Mouse (Mus musculus): ENCODE data around the gene Gkn1.

Gkn1 gene

DNA sequence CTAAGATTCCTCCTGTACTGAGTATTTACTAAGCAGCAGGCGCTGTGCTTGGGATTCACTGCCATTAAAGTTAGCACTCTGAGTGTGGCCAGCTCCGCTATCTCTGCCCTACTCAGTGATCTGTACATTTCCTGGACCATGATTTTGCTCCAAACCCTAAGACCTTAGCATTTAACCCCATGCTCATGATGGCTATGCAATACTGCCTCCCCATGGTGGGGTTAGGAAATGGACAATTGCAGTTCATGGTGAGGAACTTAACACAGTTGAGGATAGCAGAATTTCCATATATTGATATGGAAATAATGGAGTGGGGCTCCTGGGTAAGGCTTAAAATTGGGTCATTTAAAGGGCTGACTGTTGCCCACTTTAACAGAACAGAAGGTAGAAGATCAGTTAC is 27.4 kb downstream of the Gkn1 start:
- no peak for DNase-seq (ENCODE audit: low spot score)

DNA sequence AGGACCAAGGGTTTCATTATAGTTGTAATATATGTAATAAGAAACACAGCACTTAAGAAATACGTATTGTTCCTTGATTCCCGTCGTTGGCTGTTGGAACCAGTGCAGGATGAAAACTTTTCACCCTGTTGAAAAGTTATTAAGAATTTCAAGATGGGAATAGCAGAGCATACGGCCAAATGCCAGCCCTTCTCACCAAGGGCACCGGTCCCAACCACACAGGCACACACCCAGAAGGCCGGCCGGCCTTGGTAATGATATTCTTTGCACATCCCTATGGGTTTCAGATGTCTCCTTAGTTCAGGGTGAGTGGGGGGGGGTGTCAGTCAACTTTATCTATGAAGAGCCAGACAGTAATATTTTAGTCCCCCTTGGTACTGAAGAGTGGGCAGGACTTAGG is 32.1 kb downstream of the Gkn1 start:
- no peak for DNase-seq (ENCODE audit: low spot score)

DNA sequence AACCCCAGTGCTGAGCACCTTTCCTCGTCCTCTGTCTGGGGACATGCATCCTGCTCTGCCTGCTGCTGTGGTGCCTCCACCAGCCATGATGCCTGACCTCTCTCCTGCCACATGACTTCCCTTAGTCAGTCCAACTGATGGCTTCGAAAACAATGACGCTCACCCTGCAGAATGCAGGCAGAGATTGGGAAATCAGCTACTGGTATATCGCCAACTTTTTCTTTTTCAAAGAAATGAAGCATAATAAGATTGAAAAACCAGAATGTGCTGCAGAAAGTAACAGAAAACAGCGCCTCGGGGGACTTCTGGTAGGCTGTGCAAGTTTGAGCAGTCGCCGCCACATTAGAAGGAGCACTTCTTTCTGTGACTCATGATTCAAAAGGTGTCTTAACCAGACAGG is 33.8 kb downstream of the Gkn1 start:
- DNase-seq (ENCODE audit: low spot score): no peak

DNA sequence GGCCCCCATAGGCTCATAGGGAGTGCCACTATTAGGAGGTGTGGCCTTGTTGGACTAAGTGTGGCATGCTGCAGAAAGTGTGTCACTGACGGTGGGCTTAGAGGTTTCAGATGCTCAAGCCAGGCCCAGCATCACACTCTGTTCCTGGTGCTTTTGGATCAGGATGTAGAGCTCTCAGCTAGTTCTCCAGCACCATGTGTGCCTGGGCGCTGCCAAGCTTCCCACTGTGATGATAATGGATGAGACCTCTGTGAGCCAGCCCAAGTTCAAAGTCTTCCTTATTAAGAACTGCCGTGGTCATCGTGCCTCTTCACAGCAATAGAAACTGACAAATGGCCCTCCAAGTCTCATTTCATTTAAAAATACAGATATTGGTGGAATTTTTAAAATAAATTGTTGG is 38.0 kb downstream of the Gkn1 start:
- no peak for DNase-seq (ENCODE audit: low spot score)

DNA sequence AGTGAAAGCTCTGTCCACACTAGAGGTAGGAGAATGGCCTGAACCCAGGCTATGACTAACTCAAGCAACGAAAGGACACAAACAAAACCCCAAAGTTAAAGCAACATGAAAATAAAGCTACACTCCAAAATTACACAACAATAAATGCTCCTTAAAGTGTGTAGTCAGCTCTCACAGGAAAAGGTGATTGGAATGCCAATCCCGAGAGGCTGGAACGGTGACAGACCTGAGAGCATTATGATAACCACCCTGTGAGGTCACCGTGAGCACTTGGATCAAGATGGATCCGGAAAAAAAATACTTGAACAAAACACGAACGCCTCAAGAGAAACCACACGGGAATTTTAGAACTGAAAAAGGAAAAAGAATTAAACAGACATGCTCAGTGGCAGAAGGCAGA is 46.3 kb downstream of the Gkn1 start:
- no peak for DNase-seq (ENCODE audit: low spot score)

DNA sequence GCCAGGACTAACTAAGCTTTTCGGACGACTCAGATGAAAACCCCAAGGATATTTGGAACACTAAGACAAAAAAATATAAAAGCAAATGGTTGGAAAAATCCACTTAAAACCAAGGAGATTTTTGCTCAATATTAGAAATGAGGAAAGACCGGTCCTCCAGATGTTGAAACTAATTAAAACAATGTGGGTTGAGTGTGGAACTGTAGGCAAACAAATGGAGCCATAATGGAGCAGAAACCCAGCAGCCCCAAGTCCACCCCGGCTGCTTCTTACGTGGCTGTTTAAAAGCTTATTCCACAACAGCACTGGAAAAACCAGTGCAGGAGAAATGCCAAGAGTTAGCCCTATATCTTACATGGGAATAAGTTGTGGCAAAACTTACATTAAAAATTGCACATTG is 48.0 kb downstream of the Gkn1 start:
- no peak for DNase-seq (ENCODE audit: low spot score)

DNA sequence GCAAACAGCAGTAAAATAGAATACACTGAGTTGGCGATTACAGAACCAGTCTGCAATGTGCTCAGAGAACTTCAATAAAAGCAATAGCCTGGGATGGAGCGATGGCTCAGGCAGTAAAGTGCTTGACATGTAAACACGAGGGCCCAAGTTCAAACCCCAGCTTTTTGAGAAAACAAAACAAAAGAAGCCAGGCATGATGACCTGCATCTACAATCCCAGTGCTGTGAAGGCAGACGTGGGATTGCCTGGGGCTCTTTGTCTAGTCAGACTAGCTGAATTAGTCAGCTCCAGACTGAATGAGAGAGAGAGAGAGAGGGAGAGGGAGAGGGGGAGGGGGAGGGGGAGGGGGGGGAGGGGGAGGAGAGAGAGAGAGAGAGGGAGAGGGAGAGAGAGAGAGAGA is 48.8 kb downstream of the Gkn1 start:
- no peak for DNase-seq (ENCODE audit: low spot score)

All from urinary bladder, postnatal 10 days (tissue).